Mouse (Mus musculus): ENCODE data around the gene Nms. TPM values are rescaled to one million over a fixed set of nuclear protein-coding genes. Genes with fewer than 3 reads are reported as not detected.

The Nms gene
- total RNA-seq, 4 experiments from 2014 or later = not detected

Other genes starting within 250 kb of the Nms start
- 10 to 100 TPM in 3 of 4 experiments, 1 to 10 TPM in 1; 9.6 to 13.5 (median 10.3) TPM for gene Lonrf2, start 102.4 kb upstream of the Nms start, total RNA-seq (2022)
- gene Chst10, start 41.0 kb upstream of the Nms start, total RNA-seq (2022) = 1 to 10 TPM; 2.6 to 4.8 (median 3.6) TPM
- gene Pdcl3, start 46.5 kb downstream of the Nms start, total RNA-seq (2022) = 10 to 100 TPM; 68.9 to 89.3 (median 74.3) TPM